Mouse (Mus musculus): ENCODE results near the gene Syt10. TPM values are rescaled to one million over a fixed set of nuclear protein-coding genes. Genes with fewer than 3 reads are reported as not detected.

The Syt10 gene
- polyA plus RNA-seq (2015; fragmentation: Nextera tagmentation; extraction: Ambion mirVana) = not detected in 2 replicates

DNA sequence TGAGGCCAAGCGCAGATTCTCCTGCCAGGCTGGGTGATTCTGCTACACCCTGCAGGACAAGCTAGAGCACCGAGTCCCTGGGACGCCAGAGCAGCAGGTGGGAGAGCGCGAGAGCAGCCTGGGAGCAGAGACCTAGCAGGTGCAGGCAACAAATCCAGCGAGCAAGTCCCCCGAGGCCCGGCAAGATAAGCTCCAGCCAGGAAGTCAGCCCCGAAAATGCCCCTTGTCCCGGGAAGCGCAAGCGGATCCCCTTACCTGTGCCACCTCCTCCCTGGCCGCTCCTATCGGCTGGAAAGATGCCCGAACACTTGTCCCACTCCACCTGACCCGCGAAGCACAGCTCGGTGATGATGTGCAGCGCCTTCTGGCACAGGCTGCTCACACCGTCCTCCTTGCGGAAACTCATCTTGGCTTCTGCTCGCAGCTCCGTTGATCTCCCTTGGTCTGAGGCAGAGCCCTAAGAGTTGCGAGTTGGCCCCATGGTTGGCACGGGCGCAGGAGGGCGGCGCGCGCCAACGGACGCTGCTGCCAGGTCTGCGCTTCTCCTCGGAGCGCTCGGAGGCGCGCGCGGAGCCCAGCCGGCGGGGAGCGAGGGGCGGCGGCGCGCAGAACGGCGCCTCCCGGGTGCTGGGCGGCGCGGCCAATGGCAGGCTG, at the start of gene Syt10:
TSS of gene Syt10 (minus strand) at position 497 of the 654 bp plus-strand sequence.

Small RNA genes lying within 50 kb of the gene (microRNA-seq; reads per million reads assigned to microRNA genes)
- not detected for gene Gm24643

Other genes starting within 250 kb of the Syt10 start
- 16.4 and 19.0 TPM in 2 replicates for gene Rabl2, start 249.9 kb downstream of the Syt10 start, polyA plus RNA-seq (2015; fragmentation: Nextera tagmentation; extraction: Ambion mirVana)

Measured in urinary bladder, postnatal 0 days (tissue).